Mouse (Mus musculus): ENCODE measurements around the gene Fam104a.

- TF ChIP-seq CTCF (IDR thresholded peaks at IDR 0.05; ENCODE audit: insufficient read depth, low read length) (no peak), POLR2A (IDR thresholded peaks at IDR 0.05; ENCODE audit: borderline replicate concordance, extremely low read depth, low read depth, low read length) (no peak)
Measured at GRCm38 (mm10) chr11:113705966-113706652, 22.2 kb upstream of the Fam104a start.
